Comparison of ENCODE assay signal across 26 mouse cellular contexts in the genomic region with DNA sequence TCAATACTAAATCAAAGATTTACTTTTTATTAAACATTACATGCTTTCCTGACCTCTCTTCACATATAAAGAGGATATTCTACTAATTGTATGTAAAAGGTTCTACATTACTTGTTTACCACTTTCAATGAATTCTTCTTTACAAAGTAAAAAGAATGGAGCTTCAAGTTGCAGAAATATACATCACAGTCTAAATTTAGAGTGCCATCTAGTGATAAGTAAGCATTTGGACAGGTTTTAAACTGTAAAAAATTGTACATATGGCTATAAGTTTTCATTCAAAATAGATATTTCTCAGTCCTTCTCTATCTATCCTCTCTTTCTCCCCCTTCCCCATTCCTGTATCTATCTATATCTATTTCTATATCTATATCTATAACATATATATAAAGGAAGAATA.
DNase-seq lines count a peak whose midpoint lies in the region; ATAC-seq and TF ChIP-seq lines count a peak whose summit lies in the region.
"Had no signal": no experiment of that assay in that cellular context is flagged by ENCODE, and none has a peak within 500 bp of the region (broad histone marks: within the 10 kb centered on the region; RNA-seq: fewer than 3 reads in every experiment).

No protein-coding gene starts in this region.

- peak; percentile 36 for TF ChIP-seq CTCF in hindbrain, postnatal 0 days (IDR thresholded peaks at IDR 0.05; ENCODE audit: low read depth)
- 0 out of 2 replicates have a peak, but pooled peaks have one; percentile 3 for TF ChIP-seq CTCF in lung, embryonic 14.5 days (IDR thresholded peaks at IDR 0.05; ENCODE audit: low read depth)

- peak; percentile 13 for DNase-seq in hindbrain, postnatal 0 days (ENCODE audit: low spot score)
- DNase-seq in lung, embryonic 14.5 days: peak; percentile 1
- DNase-seq in lung, postnatal 4 days: no peak
- peak; percentile 12 for DNase-seq in brain, adult 2 months (ENCODE audit: low read depth, low spot score)
- peak; percentile 11 for DNase-seq in telencephalon, adult 2 months (ENCODE audit: low read depth, low spot score)
- DNase-seq in adrenal gland, postnatal 36 days: no peak
- DNase-seq: adrenal gland, adult 8-10 months; cerebellum, adult 18-20 months; cerebellum, postnatal 14 days; gastrocnemius, postnatal 14 days; heart, postnatal 14 days; kidney, adult 18-20 months; kidney, postnatal 4 days; right cerebral cortex, postnatal 25 days; thymus, adult 18-20 months; thymus, postnatal 25 days had no signal

- H3K4me2 ChIP-seq in hindbrain, postnatal 0 days (ENCODE audit: low read depth, low read length): no peak overlapping the region
- no peak overlapping the region for H3K4me2 ChIP-seq in hindbrain, embryonic 12.5 days (replicated peaks)
- no peak overlapping the region for H3K4me2 ChIP-seq in lung, embryonic 14.5 days
- H3K4me2 ChIP-seq: forebrain, embryonic 15.5 days; limb, embryonic 12.5 days; liver, embryonic 15.5 days; lung, embryonic 15.5 days; midbrain, embryonic 12.5 days; neural tube, embryonic 15.5 days; stomach, embryonic 15.5 days had no signal

- no peaks in the 10 kb centered on the region for H3K4me1 ChIP-seq in hindbrain, postnatal 0 days (ENCODE audit: insufficient read depth, low read length)
- H3K4me1 ChIP-seq in hindbrain, embryonic 12.5 days: no peaks in the 10 kb centered on the region
- no peaks in the 10 kb centered on the region for H3K4me1 ChIP-seq in lung, embryonic 14.5 days (ENCODE audit: insufficient read depth)
- H3K4me1 ChIP-seq: forebrain, embryonic 15.5 days; hindbrain, embryonic 10.5 days; limb, embryonic 12.5 days; liver, embryonic 15.5 days; lung, embryonic 15.5 days; midbrain, embryonic 12.5 days; neural tube, embryonic 15.5 days; stomach, embryonic 15.5 days had no signal

- H3K9me3 ChIP-seq in hindbrain, postnatal 0 days (ENCODE audit: low read length): no peaks in the 10 kb centered on the region
- no peaks in the 10 kb centered on the region for H3K9me3 ChIP-seq in hindbrain, embryonic 12.5 days (replicated peaks)
- H3K9me3 ChIP-seq in lung, embryonic 14.5 days (ENCODE audit: low read depth, low read length): no peaks in the 10 kb centered on the region
- H3K9me3 ChIP-seq: forebrain, embryonic 15.5 days; hindbrain, embryonic 10.5 days; limb, embryonic 12.5 days; liver, embryonic 15.5 days; lung, embryonic 15.5 days; midbrain, embryonic 12.5 days; neural tube, embryonic 15.5 days; stomach, embryonic 15.5 days had no signal

- H3K9ac ChIP-seq in hindbrain, postnatal 0 days (replicated peaks; ENCODE audit: low read length): no peak overlapping the region
- no peak overlapping the region for H3K9ac ChIP-seq in hindbrain, embryonic 12.5 days
- H3K9ac ChIP-seq in lung, embryonic 14.5 days: no peak overlapping the region
- H3K9ac ChIP-seq: forebrain, embryonic 15.5 days; limb, embryonic 12.5 days; liver, embryonic 15.5 days; lung, embryonic 15.5 days; midbrain, embryonic 12.5 days; neural tube, embryonic 15.5 days; stomach, embryonic 15.5 days had no signal

- no peak overlapping the region for H3K27ac ChIP-seq in hindbrain, postnatal 0 days
- no peak overlapping the region for H3K27ac ChIP-seq in hindbrain, embryonic 12.5 days
- no peak overlapping the region for H3K27ac ChIP-seq in lung, embryonic 14.5 days (ENCODE audit: low read depth)
- H3K27ac ChIP-seq: forebrain, embryonic 15.5 days; hindbrain, embryonic 10.5 days; limb, embryonic 12.5 days; liver, embryonic 15.5 days; lung, embryonic 15.5 days; midbrain, embryonic 12.5 days; neural tube, embryonic 15.5 days; stomach, embryonic 15.5 days had no signal

- no peak overlapping the region for H3K4me3 ChIP-seq in hindbrain, postnatal 0 days (ENCODE audit: low read length)
- no peak overlapping the region for H3K4me3 ChIP-seq in hindbrain, embryonic 12.5 days
- no peak overlapping the region for H3K4me3 ChIP-seq in lung, embryonic 14.5 days (ENCODE audit: low read depth, low read length)
- H3K4me3 ChIP-seq: forebrain, embryonic 15.5 days; hindbrain, embryonic 10.5 days; limb, embryonic 12.5 days; liver, embryonic 15.5 days; lung, embryonic 15.5 days; midbrain, embryonic 12.5 days; neural tube, embryonic 15.5 days; stomach, embryonic 15.5 days had no signal

- no peaks in the 10 kb centered on the region for H3K36me3 ChIP-seq in hindbrain, postnatal 0 days (ENCODE audit: insufficient read depth, low read length)
- no peaks in the 10 kb centered on the region for H3K36me3 ChIP-seq in hindbrain, embryonic 12.5 days
- H3K36me3 ChIP-seq in lung, embryonic 14.5 days (ENCODE audit: insufficient read depth): no peaks in the 10 kb centered on the region
- H3K36me3 ChIP-seq: forebrain, embryonic 15.5 days; hindbrain, embryonic 10.5 days; limb, embryonic 12.5 days; liver, embryonic 15.5 days; lung, embryonic 15.5 days; midbrain, embryonic 12.5 days; neural tube, embryonic 15.5 days; stomach, embryonic 15.5 days had no signal

- H3K27me3 ChIP-seq in hindbrain, postnatal 0 days (ENCODE audit: insufficient read depth, low read length): no peaks in the 10 kb centered on the region
- no peaks in the 10 kb centered on the region for H3K27me3 ChIP-seq in hindbrain, embryonic 12.5 days
- no peaks in the 10 kb centered on the region for H3K27me3 ChIP-seq in lung, embryonic 14.5 days (ENCODE audit: insufficient read depth, low read length)
- H3K27me3 ChIP-seq: CH12.LX; forebrain, embryonic 15.5 days; limb, embryonic 12.5 days; liver, embryonic 15.5 days; lung, embryonic 15.5 days; midbrain, embryonic 12.5 days; neural tube, embryonic 15.5 days; stomach, embryonic 15.5 days had no signal

- no peak for ATAC-seq in hindbrain, postnatal 0 days
- no peak for ATAC-seq in hindbrain, embryonic 12.5 days (ENCODE audit: low FRiP score)
- no peak for ATAC-seq in lung, embryonic 14.5 days (ENCODE audit: insufficient read depth)
- ATAC-seq: forebrain, embryonic 15.5 days had no signal

Comparison
In these comparisons a context has a peak if more than half of its experiments do, and no peak if none do; other contexts are left out.
1. DNase-seq: peak in hindbrain, postnatal 0 days (single experiment), lung, embryonic 14.5 days (single experiment), brain, adult 2 months (single experiment) and telencephalon, adult 2 months (single experiment); none in lung, postnatal 4 days (0 of 2) and adrenal gland, postnatal 36 days (0 of 2).